Mouse (Mus musculus) embryonic facial prominence, embryonic 11.5 days (tissue): ENCODE results near the gene Ccpg1. TPM values are rescaled to one million over a fixed set of nuclear protein-coding genes. Genes with fewer than 3 reads are reported as not detected.

Source experiments
- ATAC-seq: fragments of 200-750 bp; cut with Nextera tagmentation; replicated peaks from 2 replicates; pipeline ENCODE4 v1.8.0; 2017; ENCODE audit warnings: low read depth; ENCODE audit not compliant: insufficient number of reproducible peaks, low FRiP score, low TSS enrichment
- DNase-seq: peaks from one replicate; pipeline ENCODE4 v3.0.0-alpha.2; 2015; ENCODE audit warnings: low spot score
- H3K27ac ChIP-seq: fragments of 300-500 bp; sonication (generic); replicated peaks from 2 replicates; pipeline ENCODE4 v1.5.1; 2014; ENCODE audit warnings: mild to moderate bottlenecking, low read depth, low read length, control low read depth
- H3K27me3 ChIP-seq: fragments of 300-500 bp; sonication (generic); 2 replicates; pipeline ENCODE4 v1.6.1; 2014; ENCODE audit warnings: mild to moderate bottlenecking, low read length, moderate library complexity, mixed read lengths; ENCODE audit not compliant: control insufficient read depth, insufficient read depth
- H3K36me3 ChIP-seq: fragments of 300-500 bp; sonication (generic); replicated peaks from 2 replicates; pipeline ENCODE4 v1.6.1; 2014; ENCODE audit warnings: low read depth, mild to moderate bottlenecking, low read length, moderate library complexity, mixed read lengths; ENCODE audit not compliant: control insufficient read depth, insufficient read depth
- H3K4me1 ChIP-seq: fragments of 300-500 bp; sonication (generic); 2 replicates; pipeline ENCODE4 v1.6.1; 2014; ENCODE audit warnings: low read length, mixed read lengths; ENCODE audit not compliant: control insufficient read depth, insufficient read depth
- H3K4me2 ChIP-seq: fragments of 300-500 bp; sonication (generic); 2 replicates; pipeline ENCODE4 v1.6.1; 2014; ENCODE audit warnings: low read depth, mild to moderate bottlenecking, control low read depth, low read length, moderate library complexity
- H3K4me3 ChIP-seq: fragments of 300-500 bp; sonication (generic); 2 replicates; pipeline ENCODE4 v1.5.1; 2014; ENCODE audit warnings: low read depth, low read length, control low read depth
- H3K9ac ChIP-seq: fragments of 300-500 bp; sonication (generic); replicated peaks from 2 replicates; pipeline ENCODE4 v1.6.1; 2014; ENCODE audit warnings: mild to moderate bottlenecking, control low read depth, low read length
- H3K9me3 ChIP-seq: fragments of 300-500 bp; sonication (generic); replicated peaks from 2 replicates; pipeline ENCODE4 v1.6.1; 2016; ENCODE audit warnings: mild to moderate bottlenecking, low read length, inconsistent platforms, mixed read lengths; ENCODE audit not compliant: control insufficient read depth
- WGBS: fragments of 180-500 bp; shearing (Covaris S2); extraction: QIAGEN DNeasy Blood & Tissue Kit; methylation state at CpG from one replicate; pipeline ENCODE4 v1.1.7; 2014; 5-methylcytosine and 5-hydroxymethylcytosine counted together
- polyA plus RNA-seq: library from polyadenylated mRNA; unstranded; fragments of >200 nt; fragmentation: Nextera tagmentation; extraction: Ambion mirVana; gene quantifications from 2 replicates; pipeline ENCODE4 v1.2.1, GENCODE M21; 2014

Ccpg1 gene
- polyA plus RNA-seq, 1 experiment from 2014 or later, result 21.9 TPM

DNA sequence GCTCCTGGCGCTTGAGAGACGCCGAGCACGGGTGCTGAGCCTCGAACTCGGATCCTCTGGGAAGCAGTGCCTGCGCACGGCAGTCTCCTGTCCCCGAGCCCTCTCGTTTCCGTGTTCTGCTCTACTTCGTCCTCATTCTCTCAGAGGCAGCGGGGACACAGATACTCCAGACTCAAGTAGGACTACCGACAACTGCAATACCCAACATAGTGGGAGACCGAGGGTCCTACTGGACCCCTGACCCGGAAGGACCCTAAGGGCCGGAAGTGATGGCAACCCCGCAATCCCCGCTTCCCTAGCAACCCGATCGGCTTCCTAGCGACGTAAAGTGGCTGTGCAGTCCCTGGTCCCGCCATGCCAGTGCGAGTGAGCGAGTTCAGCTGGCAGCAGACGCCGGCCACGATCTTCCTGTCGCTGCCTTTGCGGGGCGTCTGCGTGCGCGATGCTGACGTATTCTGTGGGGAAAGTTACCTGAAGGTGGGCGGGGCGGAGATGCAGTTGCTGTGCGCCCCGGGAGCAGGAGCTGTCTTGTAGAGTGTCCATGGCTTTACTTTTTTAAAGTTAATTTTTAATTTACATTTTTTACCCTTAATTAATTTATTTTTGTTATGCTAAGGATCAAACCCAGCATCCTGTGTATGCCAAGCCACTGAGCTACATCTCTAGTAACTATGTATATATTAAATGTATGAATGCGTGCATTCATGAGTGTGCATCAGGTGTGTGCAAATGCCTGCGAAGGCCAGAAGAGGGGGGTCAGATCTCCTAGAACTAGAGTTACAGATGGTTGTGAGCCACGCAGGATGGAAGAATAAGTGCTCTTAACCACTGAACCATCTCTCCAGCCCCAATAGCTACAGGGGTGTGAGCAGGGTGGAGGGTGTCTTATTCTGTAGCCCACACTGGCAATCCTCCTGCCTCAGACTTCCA is 26.4 kb upstream of the Ccpg1 start, which contains the start of the genes Dyx1c1 and Gm44503:
Dyx1c1 (plus strand) TSS at position 265 of the 930 bp plus-strand sequence.
Gm44503 (plus strand) TSS at position 332 of the 930 bp plus-strand sequence.
- Histone ChIP-seq H3K4me1 (no peaks in the 10 kb centered on the region), H3K27me3 (no peaks in the 10 kb centered on the region), H3K9me3 (no peaks in the 10 kb centered on the region), H3K27ac (no peak within 1 kb of the TSS), H3K4me2 (peak within 1 kb of the TSS; percentile 74), H3K9ac (peak within 1 kb of the TSS; percentile 69), H3K4me3 (peak within 1 kb of the TSS; percentile 67), H3K36me3 (no peaks in the 10 kb centered on the region)
- 2% methylated on average over 43 of the region's 43 CpGs for WGBS
- ATAC-seq (peak; percentile 92), DNase-seq (peak; percentile 94)

DNA sequence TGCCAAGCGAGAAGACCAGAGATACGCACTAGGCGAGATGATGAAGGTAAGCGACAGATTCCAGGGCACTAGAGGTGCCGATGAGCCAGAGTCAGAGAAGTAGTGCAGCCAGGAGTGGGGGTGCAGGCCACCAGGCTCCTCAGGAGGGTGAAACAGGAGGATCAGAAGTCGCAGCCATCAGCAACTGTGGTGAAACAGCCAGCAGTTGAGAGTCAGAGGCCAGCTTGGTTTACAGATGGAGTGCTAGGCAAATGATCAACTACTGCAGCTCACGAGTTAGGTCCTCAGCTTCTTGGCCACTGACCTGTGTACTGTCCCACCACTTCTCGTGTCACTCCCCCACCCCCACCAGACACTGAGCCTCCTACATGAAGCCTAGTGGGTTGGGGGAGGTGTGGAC is 23.9 kb upstream of the Ccpg1 start:
- Histone ChIP-seq H3K4me1 (no peaks in the 10 kb centered on the region), H3K9ac (no peak overlapping the region), H3K4me3 (no peak overlapping the region), H3K4me2 (no peak overlapping the region), H3K27me3 (no peaks in the 10 kb centered on the region), H3K9me3 (no peaks in the 10 kb centered on the region), H3K27ac (no peak overlapping the region), H3K36me3 (no peaks in the 10 kb centered on the region)
- DNase-seq, result no peak
- ATAC-seq, result no peak
- WGBS, result 80% methylated on average over 8 of the region's 8 CpGs

DNA sequence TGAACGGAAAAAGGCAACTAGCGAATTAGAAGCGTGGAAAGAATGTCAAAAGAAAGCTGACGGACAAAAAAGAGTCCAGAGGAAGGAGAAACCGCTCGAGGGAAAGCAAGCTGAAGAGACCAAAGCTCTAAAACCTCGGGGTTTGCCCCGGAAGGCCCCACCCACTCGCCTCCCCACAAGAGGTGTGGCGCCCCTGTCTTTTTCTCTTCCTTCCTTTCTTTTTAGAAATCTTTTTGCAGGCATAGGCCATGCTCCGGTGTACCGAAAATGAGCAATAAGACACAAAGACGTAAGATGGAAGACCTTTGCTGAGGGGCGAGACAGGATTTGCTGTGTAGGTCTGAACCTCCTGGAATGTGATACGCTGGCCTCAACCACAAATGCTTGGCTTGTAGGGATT is 23.3 kb upstream of the Ccpg1 start:
- Histone ChIP-seq H3K9ac (no peak overlapping the region), H3K4me3 (no peak overlapping the region), H3K27ac (no peak overlapping the region), H3K4me2 (no peak overlapping the region), H3K36me3 (no peaks in the 10 kb centered on the region), H3K4me1 (no peaks in the 10 kb centered on the region), H3K27me3 (no peaks in the 10 kb centered on the region), H3K9me3 (no peaks in the 10 kb centered on the region)
- WGBS, result 79% methylated on average over 15 of the region's 15 CpGs
- DNase-seq (no peak), ATAC-seq (no peak)

DNA sequence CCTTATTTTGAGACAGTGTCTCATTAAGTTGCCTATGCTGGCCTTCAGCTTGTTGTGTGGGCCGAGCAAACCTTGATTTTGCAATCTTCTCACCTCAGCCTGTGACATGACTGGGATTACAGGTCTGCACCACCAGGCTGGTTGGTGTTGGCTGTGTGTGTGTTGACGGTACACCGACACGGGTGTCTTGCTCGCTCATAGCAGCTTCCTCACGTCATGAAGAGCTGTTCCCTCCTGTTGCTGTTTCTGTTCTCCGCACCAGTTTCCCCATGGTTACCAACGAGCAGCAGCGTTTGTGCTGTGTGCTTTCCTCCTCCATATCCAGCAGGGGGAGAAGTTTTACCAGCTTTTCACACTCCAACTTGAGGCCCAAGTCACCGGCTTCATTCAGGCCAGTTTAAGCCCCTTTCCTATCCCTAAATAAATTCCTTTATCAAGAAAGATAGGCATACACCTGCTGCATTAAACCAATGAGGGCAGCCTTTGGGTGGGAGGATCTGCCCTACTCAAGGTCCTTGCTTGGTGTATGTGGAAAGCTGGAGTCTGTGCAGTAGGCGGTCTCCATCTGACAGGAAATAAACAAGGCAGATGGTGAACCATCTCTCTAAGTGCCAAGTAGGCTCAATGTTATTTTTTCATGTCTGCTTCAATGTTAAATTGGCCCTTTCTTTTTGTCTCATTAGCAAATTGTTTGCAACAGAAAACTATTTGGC is 16.7 kb upstream of the Ccpg1 start:
- 40% methylated on average over 11 of the region's 11 CpGs for WGBS
- no peak overlapping the region for H3K27ac ChIP-seq
- H3K36me3 ChIP-seq, result no peaks in the 10 kb centered on the region
- no peak overlapping the region for H3K4me2 ChIP-seq
- no peak overlapping the region for H3K9ac ChIP-seq
- no peaks in the 10 kb centered on the region for H3K27me3 ChIP-seq
- peak; percentile 59 for DNase-seq
- no peak overlapping the region for H3K4me3 ChIP-seq
- ATAC-seq, result no peak
- no peaks in the 10 kb centered on the region for H3K9me3 ChIP-seq
- no peaks in the 10 kb centered on the region for H3K4me1 ChIP-seq

DNA sequence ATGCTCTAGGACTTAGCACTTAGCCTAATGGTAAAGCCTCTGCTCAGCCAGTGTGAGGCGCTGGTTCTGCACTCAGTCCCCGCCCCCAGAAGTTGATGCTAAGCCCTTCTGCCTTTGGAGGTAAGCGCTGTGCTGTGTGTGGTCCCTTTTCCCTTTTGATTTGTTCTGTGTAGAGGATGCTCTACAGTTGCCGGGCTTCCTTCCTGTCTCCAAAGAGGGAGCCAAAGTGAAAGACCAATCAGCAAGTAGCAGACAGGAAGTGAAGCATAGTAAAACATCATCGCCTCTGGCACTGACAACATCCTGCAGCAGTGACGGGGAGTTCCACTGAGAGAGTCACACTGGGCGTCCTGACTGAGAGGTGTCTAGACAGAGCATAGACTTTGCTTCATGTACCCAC is 15.4 kb upstream of the Ccpg1 start:
- 71% methylated on average over 7 of the region's 7 CpGs for WGBS
- no peak overlapping the region for H3K4me3 ChIP-seq
- no peaks in the 10 kb centered on the region for H3K27me3 ChIP-seq
- no peak overlapping the region for H3K27ac ChIP-seq
- H3K9ac ChIP-seq, result no peak overlapping the region
- ATAC-seq (no peak), DNase-seq (no peak)
- H3K9me3 ChIP-seq, result no peaks in the 10 kb centered on the region
- no peaks in the 10 kb centered on the region for H3K4me1 ChIP-seq
- no peak overlapping the region for H3K4me2 ChIP-seq
- no peaks in the 10 kb centered on the region for H3K36me3 ChIP-seq

DNA sequence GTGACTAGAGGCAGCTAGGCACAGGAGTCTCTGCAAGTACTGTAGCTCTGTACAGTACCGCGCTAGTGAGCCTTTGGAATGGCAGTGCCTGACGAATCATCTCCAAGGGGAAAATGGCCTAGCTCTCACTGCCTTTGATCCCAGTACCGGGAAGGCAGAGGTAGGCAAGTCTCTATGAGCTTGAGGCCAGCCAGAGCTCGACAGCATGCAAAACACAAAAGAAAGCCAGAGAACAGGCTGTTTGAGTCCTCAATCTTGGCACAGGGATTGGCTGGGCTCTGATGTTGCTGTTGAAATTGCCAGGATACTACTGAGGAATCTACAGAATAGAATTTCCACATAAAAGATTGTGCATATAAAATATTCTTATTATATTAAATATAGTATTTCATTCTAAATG is 12.8 kb upstream of the Ccpg1 start:
- ATAC-seq (no peak), DNase-seq (no peak)
- Histone ChIP-seq H3K4me1 (no peaks in the 10 kb centered on the region), H3K27ac (no peak overlapping the region), H3K9me3 (no peaks in the 10 kb centered on the region), H3K4me2 (no peak overlapping the region), H3K36me3 (no peaks in the 10 kb centered on the region), H3K27me3 (no peaks in the 10 kb centered on the region), H3K4me3 (no peak overlapping the region), H3K9ac (no peak overlapping the region)
- WGBS, result 89% methylated on average over 5 of the region's 5 CpGs

DNA sequence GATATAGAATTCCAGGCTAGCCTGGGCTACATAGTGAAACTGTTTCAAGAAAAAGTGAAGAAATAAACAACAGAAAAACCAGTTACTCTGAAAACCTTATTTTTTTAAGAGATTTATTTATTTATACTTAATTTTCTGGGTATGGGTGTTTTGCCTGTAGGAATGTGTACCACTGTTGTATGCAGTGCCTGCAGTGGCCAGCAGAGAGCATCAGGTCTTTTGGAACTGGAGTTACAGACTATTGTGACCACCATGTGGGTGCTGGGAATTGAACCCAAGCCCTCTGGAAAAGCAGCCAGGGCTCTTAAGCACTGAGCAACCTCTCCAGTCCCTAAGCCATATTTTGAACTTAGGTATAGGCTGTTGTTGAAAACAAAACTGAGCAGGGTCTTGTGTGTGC is 12.2 kb upstream of the Ccpg1 start:
- ATAC-seq, result no peak
- H3K4me2 ChIP-seq, result no peak overlapping the region
- no peaks in the 10 kb centered on the region for H3K27me3 ChIP-seq
- H3K9me3 ChIP-seq, result no peaks in the 10 kb centered on the region
- H3K4me1 ChIP-seq, result no peaks in the 10 kb centered on the region
- no peak overlapping the region for H3K27ac ChIP-seq
- no peak for DNase-seq
- no peak overlapping the region for H3K9ac ChIP-seq
- H3K36me3 ChIP-seq, result no peaks in the 10 kb centered on the region
- no peak overlapping the region for H3K4me3 ChIP-seq

DNA sequence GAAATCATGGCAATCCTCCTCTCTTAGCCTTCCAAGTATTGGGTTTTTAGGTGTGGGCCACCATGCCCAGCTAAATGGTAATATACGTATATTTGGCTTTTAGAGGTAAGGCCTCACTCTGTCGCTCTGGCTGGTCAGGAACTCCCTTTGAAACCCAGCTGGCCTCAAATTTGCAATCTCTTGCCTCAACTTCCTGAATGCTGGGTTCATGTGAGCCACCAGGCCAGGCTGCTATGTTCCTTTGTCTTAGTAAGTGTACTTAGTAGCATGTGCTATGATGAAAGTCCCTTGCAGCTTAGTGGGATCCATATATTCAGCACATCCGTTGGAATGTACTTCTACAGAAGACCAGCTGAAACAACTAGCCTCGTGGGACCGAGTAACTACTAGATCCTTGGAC is 10.5 kb upstream of the Ccpg1 start:
- Histone ChIP-seq H3K36me3 (no peaks in the 10 kb centered on the region), H3K4me2 (no peak overlapping the region), H3K9ac (no peak overlapping the region), H3K9me3 (no peaks in the 10 kb centered on the region), H3K4me1 (no peaks in the 10 kb centered on the region), H3K4me3 (no peak overlapping the region), H3K27ac (no peak overlapping the region), H3K27me3 (no peaks in the 10 kb centered on the region)
- no peak for ATAC-seq
- no peak for DNase-seq
- 87% methylated on average over 5 of the region's 5 CpGs for WGBS
